Mouse (Mus musculus) kidney, adult 11 months (tissue): ENCODE measurements around the gene Surf1.
"Not testable (repeated sequence)": the region's sequence is repeated elsewhere in the genome, so short reads cannot be mapped to it uniquely, and the experiment has no call there.

Experiments used
- DNase-seq: peaks from one replicate; pipeline ENCODE4 v3.0.0; 2022

The Surf1 gene

DNA sequence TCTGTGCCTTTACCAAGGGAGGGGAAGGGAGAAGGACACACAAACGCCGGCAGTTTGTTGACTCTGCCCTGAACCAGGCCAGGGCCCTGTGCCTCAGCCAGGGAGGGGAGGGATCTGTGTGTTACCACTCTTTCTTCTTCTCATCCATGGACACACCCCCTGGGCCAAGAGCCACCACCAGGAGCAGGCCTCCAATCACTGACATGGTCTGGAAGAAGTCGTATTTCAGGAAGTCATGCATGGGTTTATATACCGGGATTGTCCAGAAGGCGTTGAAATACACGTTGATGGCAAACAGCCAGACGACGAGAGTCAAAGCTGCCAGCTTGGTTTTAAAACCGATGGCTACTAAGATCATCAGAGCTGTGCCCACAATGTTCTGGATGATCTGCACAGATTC lies 5.5 kb upstream of the Surf1 start:
- DNase-seq, result peak; percentile 62

GRCm38 (mm10) chr2:26920190-26920855 lies 4.0 kb upstream of the Surf1 start:
- peak; percentile 79 for DNase-seq

DNA sequence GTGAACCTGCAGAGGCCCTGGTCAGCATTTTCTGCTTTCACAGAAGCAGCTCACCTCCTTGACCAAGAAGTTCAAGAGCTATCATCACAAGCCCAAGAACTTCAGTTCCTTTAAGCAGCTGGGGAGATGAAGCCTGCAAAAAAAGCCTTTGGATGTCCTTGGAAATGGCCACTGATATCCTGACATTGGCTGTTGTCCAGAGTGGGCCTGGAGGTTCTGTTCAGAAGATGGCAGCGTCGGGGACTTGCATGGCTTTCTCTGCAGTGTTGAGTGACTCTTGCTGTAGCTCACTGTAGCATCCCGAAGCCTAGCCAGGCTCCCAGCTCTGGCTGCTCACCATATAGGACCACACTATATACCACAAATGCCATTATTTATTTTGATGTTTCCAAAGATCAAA lies 3.4 kb upstream of the Surf1 start:
- no peak for DNase-seq

DNA sequence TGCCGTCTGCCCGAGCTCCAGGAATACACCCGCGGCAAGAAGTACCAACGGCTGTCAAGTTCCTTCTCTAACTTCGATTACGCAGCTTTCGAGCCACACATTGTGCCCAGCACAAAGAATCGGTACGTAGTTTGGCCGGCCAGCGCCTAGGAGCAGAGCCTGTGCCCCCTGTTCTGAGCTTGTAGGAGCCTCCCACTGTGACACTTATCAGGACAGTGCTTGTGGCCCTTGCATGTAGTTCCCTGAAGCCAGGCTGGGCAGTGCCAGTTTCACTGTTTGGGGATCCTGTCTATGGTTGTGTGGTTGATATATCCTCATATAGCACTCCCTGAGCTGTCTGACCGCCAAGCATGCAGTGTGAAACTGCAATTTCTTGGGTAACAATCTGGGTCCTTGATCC lies 408 bp upstream of the Surf1 start:
- no peak for DNase-seq

GRCm38 (mm10) chr2:26914148-26914941 lies 2.0 kb downstream of the Surf1 start:
- no peak for DNase-seq

- DNase-seq, result no peak
Measured at GRCm38 (mm10) chr2:26913416-26914147, 2.7 kb downstream of the Surf1 start.

DNA sequence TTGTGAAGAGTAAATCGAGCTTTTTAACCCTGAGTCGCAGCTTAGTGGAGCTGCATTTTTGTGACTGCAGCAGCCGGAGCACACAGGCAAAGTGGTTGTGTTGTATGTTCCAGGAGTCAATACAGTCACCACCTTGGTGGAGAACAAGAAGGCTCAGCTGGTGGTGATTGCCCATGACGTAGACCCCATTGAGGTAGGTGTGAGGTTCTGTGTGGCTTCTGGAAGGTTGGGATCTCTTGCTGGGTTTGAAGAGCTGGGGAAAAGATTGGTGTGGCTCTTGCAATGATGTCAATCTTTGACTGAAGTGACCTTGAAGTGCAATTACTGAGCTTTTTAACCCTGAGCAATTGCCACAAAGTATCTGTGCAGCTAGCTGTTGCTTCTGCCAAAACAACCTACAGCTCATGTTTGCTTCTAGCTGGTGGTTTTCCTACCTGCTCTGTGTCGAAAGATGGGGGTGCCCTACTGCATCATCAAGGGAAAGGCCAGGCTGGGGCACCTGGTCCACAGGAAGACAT lies 4.0 kb downstream of the Surf1 start:
- DNase-seq, result no peak

GRCm38 (mm10) chr2:26910994-26911765 lies 5.2 kb downstream of the Surf1 start:
- DNase-seq, result no peak

DNA sequence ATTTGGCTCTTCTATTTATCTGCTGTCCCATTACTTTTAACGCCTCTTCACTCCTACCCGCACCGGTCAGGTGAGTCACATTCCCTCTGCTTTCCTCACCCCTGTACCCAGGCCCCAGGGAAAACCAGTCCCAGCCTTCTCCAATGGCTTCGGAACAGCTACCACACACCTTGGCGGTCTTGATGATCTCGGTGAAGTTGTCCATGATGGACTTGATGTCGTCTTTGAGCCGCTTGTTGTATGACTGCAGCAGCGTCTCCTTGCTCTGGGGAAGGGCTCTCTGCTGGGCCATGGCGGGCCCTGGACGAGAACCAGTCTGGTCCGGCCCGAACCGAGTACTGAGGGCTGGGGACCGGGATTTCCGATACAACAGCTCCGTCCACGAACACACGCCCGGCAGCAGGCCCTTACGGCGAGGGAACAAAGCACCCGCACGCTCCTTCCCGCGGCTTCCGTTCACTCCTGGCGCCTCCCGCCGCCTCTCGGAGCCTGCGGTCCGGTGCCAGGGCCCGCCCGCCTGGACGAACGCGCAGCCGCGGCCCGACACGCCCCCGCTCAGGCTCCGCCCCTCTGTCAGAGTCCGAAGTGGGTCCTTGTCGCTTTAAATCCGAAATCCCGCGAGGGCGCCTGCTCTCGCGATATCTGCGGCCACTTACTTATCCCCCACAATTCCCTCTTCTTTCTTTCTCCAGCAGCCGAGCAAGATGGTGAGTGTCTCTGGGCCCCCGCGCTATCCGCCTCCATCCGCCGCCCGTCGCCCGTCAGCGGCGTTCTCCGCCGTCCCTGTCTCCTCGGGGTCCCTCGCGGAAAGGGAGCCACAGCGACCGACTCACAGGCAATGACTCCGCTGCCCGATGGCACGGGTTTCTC lies 6.0 kb downstream of the Surf1 start, which contains the start of the genes Med22 and Rpl7a:
Med22 (minus strand) TSS at position 554 of the 870 bp plus-strand sequence.
Rpl7a (plus strand) TSS at position 641 of the 870 bp plus-strand sequence.
- peak; percentile 98 for DNase-seq

GRCm38 (mm10) chr2:26909387-26909784 lies 6.9 kb downstream of the Surf1 start:
- DNase-seq, result no peak

DNA sequence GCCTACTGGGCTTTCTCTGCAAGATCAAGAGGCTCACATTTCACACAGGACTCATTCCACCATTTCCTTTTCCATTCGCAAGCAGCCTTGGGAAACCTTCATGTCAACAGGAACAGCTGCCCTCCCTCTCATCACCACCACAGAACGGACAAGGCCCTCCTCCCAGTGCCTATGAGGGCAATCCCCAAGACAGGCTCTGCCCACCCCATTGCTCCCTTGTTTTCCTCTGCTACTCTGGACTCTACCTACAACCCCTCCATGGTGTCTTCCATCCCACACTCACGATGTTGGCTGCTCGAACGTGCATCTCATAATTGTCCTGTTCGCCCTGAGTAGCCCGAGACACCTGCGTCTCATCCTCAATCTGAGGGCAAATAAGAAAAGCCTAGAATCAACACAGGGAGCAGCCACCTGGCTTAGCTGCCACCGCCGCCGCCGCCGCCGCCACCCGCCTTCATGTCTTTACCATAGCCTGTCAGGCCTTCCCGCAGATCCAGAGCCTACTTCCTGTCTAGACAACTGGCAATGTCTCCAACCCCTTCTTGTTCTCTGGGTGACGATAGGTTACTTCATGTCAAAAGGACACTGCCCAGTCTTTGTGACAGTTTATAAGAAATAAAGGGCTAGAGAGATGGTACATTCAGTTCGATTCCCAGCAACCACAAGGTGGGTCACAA lies 7.5 kb downstream of the Surf1 start:
- no peak for DNase-seq

- DNase-seq, result peak; percentile 49
Measured at GRCm38 (mm10) chr2:26907109-26907508, 9.2 kb downstream of the Surf1 start.

GRCm38 (mm10) chr2:26906431-26906830 lies 9.9 kb downstream of the Surf1 start:
- DNase-seq, result no peak

DNA sequence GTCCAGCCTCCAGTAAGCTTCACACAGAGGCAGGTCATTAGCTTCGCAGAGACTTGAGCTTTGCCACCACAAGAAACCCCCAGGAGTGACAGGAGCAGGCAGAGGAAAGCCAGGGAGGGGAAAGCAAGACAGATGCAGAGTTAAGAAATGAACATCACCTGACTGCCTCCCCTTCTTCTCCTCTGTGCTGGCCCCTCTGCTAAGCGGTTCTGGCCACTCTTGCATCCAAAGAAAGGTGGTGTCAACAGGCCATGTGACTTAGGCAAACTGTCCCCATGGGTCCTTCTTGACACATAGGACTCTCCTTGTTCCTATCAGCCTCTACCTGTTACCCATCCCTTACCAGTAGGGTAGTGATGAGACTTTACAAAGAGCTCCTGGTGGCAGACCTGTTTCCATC lies 10.4 kb downstream of the Surf1 start:
- no peak for DNase-seq

- no peak for DNase-seq
Measured at GRCm38 (mm10) chr2:26903311-26903710, 13.0 kb downstream of the Surf1 start.

DNA sequence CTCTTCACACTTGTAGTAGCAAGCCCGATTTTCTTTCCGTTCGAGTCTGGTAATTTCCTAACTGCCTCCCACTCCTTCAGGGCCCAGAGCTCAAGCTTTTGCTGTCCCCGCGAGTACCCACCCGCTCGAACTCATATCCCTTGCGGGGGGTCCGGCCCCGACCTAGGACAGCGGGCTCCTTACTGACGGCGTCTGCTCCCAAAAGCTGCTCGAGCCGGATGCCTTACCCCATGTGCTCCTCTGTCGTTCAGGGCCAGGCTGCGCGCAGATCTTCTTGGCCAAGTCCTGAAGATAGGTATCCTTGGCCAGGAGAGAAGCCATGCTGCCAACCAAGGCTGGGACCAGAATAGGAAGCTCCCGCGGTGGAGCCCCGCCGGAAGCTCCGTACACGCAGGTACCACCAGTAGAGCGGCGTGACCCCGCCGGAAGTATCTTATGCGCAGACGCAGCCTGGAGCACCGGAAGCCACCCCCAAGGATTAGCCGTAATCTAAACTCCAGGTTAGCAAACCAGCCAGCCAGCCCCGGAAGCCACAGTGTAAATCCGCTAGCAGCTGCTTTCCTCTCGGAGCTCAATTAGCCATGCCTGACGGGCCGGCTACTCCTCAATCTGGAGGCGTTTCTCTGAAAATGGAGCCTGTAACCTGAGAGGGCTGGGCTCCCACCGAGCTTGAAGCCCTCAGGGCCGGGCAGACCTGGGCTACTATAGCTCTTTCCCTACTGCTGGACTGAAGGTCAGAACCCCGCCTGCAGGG lies 13.7 kb downstream of the Surf1 start, which contains the start of gene Surf6:
Surf6 (minus strand) TSS at position 413 of the 754 bp plus-strand sequence.
- peak; percentile 98 for DNase-seq

GRCm38 (mm10) chr2:26901834-26902400 lies 14.4 kb downstream of the Surf1 start:
- no peak for DNase-seq

GRCm38 (mm10) chr2:26900731-26901130 lies 15.6 kb downstream of the Surf1 start:
- DNase-seq, result no peak

DNA sequence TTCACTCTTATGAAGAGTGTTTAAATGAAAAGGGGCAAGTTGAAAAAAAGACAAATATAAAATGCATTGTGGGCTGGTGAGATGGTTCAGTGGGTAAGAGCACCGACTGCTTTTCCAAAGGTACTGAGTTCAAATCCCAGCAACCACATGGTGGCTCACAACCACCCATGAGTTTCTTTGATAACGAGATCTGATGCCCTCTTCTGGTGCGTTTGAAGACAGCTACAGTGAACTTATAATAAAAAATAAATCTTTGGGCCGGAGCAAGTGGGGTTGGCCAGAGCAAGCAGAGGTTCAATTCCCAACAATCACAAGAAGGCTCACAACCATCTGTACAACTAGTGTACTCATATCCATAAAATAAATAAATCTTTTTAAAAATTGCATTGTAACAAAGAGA lies 20.4 kb downstream of the Surf1 start:
- no peak for DNase-seq

DNA sequence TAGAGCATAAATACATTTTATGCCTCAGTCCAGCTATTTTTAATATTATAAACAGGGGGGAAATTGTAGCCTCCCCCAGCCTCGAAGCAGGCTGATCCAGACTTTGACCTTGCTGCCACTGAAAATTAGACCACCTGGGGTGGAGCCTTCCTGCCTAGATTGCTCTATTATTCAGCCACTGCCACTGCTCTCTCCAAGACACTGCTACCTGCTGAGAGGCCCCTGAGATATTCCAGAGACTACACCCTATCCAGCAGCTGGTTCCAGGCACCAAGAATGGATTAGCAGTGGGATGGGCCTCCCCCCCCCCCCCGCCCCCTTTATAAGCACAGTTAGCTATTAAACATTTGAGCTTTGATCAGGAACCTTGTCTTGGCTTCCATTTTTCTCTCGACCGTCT lies 30.2 kb downstream of the Surf1 start:
- DNase-seq, result not testable (repeated sequence)
